Mouse (Mus musculus) leukemia stem cell, adult 10-12 weeks (primary cell): ENCODE measurements around the gene Ctnnd2. TPM values are rescaled to one million over a fixed set of nuclear protein-coding genes. Genes with fewer than 3 reads are reported as not detected.

ENCODE experiments used
- polyA plus RNA-seq: library from polyadenylated mRNA; stranded (reverse); fragments of >175 nt; gene quantifications from 2 replicates; pipeline ENCODE4 v1.2.3, GENCODE M21; 2012; ENCODE audit warnings: low replicate concordance

Gene Ctnnd2
- 2.8 and 7.8 TPM in 2 replicates for polyA plus RNA-seq

DNA sequence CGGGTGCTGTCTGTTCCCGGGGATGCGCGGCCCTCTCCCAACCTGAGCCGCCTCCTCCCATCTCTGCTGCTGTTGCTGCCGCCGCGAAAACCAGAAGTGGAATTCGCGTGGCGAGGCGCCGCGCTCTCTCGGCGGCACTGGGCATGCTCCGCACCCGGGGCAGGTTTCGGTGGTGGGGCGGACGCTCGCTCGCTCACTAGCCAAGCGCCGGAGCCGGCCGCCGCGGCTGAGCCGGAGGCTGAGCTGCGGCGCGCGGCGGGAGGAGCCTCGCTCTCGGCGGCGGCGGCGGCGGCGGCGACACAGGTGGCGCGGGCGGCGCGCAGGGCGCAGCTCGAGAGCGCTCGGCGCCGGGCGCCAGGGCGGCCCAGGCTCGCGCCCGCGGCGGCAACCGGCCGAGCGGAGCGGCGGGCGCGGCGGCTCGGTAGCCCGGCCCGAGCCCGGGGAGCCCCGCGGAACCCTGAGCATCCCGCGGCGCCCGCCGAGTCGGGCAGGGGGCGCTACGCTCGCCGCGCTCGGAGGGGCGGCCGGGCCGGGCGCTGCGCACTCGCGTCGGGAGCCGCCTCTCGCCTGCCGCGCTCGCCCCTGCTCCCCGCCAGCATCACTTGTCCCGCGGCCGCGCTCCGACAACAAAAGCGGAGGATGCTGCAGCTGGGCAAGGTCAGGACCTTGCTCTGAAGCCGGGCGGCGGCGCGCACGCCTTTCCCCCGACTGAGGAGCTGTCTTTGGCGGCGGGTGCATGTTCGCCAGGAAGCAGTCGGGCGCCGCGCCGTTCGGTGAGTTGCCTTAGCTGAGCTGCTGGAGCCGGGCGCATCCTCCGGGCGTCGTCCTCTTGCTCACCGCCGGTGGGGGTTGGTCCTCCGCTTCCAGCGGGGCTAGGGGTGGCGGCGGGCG, at the start of gene Ctnnd2:
TSS of gene Ctnnd2 (plus strand) at position 203 of the 891 bp plus-strand sequence.

